Mouse (Mus musculus) monocyte, adult 2 months (primary cell): ENCODE data around the gene Tfr2.
"Not testable (repeated sequence)": the region's sequence is repeated elsewhere in the genome, so short reads cannot be mapped to it uniquely, and the experiment has no call there.

Source experiments
- DNase-seq, 2 experiments: peaks; one replicate each; pipeline ENCODE4 v3.0.0; 2022; ENCODE audit warnings: low spot score in 2 of 2, low read depth in 1 of 2

The Tfr2 gene

DNA sequence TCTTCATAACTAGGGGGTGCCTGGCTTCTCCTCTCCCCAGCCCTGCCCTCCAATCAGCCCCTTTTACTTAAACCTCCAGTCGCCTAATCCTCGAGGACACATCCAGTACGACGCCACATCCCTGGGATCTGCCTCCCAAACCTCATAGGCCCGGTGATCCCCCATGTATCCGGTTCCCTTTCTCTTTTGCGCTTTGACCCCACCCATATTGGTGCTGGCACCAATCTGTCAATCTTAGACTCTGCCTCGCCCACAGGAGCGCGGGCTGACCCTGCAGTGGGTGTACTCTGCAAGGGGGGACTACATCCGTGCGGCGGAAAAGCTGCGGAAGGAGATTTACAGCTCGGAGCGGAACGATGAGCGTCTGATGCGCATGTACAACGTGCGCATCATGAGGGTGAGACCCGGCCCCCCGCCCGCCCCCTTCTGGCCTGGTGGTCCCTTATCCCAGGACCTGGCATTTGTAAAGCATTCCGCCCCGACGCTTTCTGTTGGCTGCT, 14.1 kb downstream of the Tfr2 start:
- DNase-seq, result no peak

GRCm38 (mm10) chr5:137584976-137585375, 15.3 kb downstream of the Tfr2 start:
- DNase-seq, result peak in 1 of 2 experiments; percentile 29

DNA sequence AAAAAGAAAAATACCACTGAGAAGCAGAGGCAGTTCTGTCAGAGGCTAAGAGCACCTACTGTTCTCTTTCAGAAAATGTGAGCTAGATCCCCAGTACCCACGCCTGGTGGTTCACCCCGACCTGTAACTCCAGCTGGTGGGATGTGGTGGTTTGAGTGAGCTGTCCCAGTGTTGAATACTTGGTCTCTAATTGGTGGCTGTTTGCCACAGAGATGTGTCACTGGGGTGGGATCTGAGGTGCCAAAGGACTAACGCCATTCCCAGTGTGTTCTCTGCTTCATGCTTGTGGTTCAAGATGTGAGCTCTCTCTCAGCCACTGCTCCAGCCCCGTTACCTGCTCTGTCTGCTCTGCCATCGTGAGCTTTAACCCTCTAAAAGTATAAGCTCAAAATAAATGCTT, 20.9 kb downstream of the Tfr2 start:
- no peak for DNase-seq

DNA sequence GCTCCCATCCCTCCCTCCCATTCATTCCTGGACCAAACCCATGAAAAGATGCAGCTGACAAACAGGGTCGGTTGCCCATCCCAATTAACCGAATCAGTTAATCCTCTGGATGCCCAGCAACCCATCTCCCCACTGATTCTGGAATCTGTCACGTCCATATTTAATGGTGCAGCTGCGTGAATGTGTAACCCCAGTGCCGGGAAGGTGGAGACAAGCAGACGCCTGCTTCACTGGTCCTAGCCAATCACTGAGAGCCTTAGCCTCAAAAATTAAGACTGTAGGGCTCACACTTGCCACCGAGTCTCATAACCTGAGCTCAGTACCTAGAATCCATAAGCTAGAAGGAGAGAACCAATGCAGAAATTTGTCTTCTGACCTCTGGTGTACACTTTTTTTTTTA, 26.3 kb downstream of the Tfr2 start:
- no peak for DNase-seq

GRCm38 (mm10) chr5:137596601-137597261, 27.1 kb downstream of the Tfr2 start:
- no peak for DNase-seq

GRCm38 (mm10) chr5:137597625-137598024, 28.0 kb downstream of the Tfr2 start:
- DNase-seq, result no peak

DNA sequence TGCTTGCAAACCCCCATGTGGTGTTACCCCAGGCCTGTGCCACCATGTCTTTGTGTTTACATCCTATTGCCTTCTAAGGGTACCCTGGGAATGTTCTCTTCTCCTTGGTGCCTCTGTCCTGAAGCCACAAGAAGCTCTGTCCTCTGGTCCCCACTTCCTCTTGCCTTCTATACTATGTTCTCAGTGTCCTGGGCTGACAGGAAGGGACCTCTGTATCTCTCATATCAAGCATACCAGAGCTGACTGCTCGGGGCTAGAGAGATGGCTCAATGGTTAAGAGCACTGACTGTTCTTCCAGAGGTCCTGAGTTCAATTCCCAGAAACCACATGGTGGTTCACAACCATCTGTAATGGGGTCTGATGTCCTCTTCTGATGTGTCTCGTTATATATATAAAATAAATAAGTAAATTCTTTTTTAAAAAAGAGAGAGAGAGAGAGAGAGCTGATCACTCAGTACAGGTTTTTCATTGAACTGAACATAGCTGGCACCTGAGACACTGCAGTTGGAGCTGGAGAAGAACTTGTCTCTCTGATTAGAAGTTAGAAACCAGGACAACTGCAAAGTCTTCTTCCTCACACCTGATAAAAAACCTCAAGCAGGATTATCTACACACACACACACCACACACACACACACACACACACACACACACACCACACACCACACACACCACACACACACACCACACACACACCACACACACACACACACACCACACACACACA, 28.6 kb downstream of the Tfr2 start:
- no peak for DNase-seq

- no peak for DNase-seq
These were observed 30.0 kb downstream of the Tfr2 start for GRCm38 (mm10) chr5:137599600-137599999.

GRCm38 (mm10) chr5:137600281-137600618, 30.6 kb downstream of the Tfr2 start:
- DNase-seq, result no peak

DNA sequence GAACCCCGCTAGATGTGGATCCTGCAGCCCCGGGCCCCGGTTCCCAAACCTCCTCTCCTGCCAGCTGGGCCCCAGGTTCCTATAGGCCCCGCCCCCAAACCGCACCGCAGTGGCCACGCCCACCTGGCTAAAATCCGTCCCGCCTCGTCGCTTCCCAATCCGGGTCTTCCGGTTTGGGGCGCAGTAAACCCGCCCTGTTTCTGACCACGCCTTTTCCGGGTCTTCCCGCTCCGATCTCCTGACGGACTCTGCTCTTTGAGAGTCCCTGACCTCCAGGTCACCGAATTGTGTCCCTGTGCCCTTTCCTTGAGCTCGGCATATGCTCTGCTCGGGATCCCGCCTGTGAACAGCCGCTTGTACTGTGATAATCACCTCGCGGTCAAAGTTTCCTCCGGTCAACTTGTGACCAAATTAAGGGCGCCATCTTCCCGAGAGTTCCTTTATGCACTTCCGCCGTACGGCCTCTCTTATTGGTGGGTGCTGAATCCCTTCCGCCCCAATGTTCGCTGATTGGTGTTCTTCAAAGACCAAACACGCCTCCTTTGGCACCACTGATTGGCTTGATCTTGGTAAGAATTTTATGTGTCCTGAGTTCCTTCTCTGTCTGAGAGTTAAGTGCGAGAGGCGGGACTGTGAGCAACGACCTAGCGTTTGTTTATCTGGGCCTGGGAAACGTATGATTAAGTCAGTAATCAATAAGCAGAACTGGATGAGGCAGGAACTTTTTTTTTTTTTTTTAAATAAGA, 31.2 kb downstream of the Tfr2 start, which contains the start of gene Mospd3:
Mospd3 (minus strand) TSS at position 440 of the 746 bp plus-strand sequence.
- peak; percentile 88 to 96 for DNase-seq

DNA sequence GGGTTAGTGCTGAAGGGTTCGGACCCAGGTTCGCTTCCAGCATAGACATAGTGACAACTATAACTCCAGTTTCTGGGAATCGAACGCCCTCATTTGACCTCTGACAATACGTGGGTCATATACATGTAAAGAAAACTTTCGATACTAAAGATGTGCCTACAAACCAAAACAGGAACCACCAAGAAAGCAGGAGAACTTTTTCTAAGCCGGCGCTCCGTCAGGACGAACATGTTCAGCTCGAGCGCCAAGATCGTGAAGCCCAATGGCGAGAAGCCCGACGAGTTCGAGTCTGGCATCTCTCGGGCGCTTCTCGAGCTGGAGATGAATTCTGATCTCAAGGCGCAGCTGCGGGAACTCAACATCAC, 31.7 kb downstream of the Tfr2 start:
- no peak for DNase-seq

- no peak for DNase-seq
These were observed 38.4 kb downstream of the Tfr2 start for GRCm38 (mm10) chr5:137607860-137608653.

DNA sequence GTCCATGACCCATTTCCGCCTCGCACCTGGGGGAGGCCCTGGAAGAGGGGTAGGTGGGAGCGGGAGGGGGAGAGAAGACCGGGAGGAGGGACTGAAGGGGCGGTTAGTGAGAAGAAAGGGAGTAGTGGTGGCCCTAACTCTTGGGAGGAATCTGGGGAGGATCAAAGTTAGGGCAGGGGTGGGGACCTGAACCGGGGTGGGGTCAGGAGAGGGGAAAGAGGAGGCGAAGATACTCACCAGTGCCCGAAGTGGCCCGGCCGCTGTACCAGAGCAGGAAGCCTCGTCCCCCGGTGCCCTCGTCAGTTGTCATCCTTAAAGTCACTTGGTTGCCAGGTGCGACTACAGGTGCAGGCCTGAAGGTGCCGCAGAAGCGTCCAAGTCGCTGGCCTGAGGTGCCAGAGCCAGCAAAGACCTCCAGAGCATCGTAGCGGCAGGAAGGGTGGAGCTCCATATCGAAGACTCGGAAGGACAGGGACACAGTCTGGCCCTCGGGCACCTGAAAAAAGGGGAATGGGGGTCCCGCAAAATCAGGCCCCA, 39.1 kb downstream of the Tfr2 start:
- no peak for DNase-seq

DNA sequence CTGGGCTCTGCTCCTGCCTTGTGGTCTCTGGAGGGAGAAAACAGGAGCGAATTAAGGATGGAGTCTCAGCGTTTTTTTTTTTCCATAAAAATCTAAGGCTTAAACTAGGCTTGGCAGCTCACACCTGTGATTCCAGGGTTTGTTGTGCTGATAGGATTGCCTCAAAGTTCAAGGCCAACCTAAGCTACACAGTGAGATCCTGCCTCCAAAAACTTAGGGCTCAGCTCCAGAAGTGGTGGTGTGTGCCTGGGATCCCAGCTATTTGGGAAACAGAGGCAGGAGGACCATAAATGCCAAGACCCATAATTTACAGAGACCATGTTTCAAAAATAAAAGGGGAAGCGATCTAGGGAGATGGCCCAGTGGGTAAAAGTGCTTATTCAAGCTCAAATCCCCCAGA, 39.7 kb downstream of the Tfr2 start:
- DNase-seq, result no peak

DNA sequence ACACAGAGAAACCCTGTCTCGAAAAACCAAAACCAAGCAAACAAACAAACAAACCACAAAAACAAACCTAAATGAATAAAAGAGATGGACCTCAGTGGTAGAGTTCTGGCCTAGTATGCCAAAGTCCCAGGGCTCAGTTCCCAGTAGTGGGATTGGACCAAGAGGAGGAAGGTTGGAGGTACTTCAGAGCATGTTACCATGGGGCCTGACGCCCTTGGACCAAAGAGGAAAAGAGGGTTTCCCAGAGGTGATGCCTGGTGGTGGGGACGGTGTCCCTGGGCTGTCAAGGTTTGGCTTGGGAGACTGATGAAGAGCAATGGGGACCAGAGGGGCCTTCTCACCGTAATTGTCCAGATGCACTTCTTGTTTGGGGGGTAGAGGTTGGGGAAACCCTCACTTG, 40.4 kb downstream of the Tfr2 start:
- no peak for DNase-seq

- DNase-seq, result no peak
These were observed 41.1 kb downstream of the Tfr2 start for GRCm38 (mm10) chr5:137610548-137611244.

DNA sequence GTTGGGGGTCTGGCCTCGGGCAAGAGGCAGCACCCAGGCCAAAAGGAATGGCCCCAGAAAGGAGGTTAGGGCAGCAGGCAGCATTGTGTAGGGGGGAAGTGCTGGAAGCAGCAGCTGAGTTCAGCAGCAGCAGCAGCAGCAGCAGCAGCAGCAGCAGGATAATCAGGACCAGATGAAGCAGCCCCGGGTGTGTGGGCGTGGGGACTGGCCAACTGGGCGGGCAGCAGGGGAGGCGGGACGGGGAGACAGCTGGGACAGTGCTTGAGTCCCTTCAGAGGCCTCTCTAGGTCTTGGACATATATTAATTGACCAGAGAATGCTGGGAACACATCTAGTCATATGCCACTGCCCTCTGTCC, 41.6 kb downstream of the Tfr2 start:
- no peak for DNase-seq

DNA sequence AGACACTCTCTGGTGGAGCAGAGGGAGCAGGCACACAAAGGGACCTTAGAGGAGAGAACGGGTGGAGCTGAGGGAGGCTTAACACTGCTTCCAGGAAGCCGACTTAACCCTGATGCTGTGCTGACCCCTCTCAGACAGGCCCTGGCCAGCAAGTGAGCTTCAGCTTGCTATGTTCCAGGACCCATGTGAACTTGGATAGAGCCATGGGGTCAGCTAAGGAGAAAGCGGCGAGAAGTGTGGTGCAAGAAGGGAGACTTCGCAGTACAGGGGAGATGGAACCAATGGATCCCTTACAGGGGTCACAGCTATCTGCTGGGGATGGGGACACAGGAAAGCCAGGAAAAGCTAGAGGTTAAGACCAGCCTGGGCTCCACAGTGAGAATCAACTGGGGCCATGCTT, 43.4 kb downstream of the Tfr2 start:
- no peak for DNase-seq

DNA sequence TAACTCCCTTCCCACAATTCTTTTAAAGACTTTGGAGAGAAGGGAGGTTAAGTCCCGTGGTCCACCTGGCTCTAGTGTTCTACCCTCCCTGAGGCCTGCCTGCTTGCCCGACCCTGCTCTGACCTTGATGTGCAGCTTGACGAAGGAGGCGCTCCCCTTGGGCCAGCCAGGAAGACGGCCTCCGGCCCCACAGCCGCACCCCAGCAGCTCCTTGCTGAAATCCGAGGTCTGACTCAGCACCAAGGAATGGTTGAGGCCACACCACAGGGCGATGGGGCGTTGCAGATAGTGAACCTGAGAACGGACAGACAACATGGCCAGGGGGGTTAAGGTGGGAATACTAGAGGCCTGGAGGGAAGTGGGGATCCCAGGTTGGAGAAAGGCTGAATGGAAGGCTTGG, 43.9 kb downstream of the Tfr2 start, which contains the start of gene Pcolce:
Pcolce (minus strand) TSS at position 235 of the 400 bp plus-strand sequence.
- DNase-seq, result no peak

DNA sequence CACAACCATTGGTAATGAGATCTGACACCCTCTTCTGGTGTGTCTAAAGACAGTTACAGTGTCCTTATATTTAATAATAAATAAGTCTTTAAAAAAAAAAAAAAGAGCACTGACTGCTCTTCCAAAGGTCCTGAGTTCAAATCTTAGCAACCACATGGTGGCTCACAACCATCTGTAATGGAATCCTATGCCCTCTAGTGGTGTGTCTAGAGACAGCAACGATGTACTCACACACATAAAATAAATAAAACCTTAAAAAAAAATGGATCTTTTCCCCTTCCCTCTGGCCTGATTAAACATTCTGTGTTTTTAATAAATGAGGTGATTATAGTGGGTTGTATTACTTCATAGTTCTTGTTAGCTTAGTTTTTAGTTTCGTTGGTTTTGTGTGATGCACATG, 45.3 kb downstream of the Tfr2 start:
- not testable (repeated sequence) for DNase-seq
